24 mouse cellular contexts compared by ENCODE assay signal in the genomic region with DNA sequence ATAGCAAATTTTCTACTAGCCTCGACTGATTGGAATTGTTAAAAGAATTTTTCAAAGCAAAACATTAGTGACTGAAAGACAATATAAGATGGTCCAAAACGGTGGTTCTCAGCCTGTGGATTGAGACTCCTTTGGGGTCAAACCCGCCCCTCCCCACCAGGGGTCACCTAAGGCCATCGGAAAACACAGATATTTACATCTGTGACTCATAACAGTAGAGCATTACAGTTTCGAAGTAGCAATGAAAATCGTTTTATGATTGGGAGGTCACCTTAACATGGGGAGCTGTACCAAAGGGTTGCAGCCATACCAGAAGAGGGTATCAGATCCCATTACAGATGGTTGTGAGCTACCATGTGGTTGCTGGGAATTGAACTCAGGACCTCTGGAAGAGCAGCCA. TPM values are rescaled to one million over a fixed set of nuclear protein-coding genes. Genes with fewer than 3 reads are reported as not detected.
"Had no signal": no experiment of that assay in that cellular context is flagged by ENCODE, and none has a peak within 500 bp of the region (broad histone marks: within the 10 kb centered on the region; RNA-seq: fewer than 3 reads in every experiment).

No protein-coding gene starts in this region.

- H3K27me3 ChIP-seq: neural tube, embryonic 13.5 days; neural tube, embryonic 15.5 days; stomach, embryonic 15.5 days had no signal

- H3K9ac ChIP-seq: neural tube, embryonic 13.5 days; neural tube, embryonic 15.5 days; stomach, embryonic 15.5 days had no signal

- H3K27ac ChIP-seq: neural tube, embryonic 13.5 days; neural tube, embryonic 15.5 days; stomach, embryonic 15.5 days; stomach, postnatal 0 days had no signal

- DNase-seq: retina, postnatal 1 day; right cerebral cortex, adult 18-20 months; right cerebral cortex, postnatal 14 days; right cerebral cortex, postnatal 25 days; right cerebral cortex, postnatal 4 days; spleen, adult 18-20 months; thymus, adult 18-20 months; thymus, adult 2 months; thymus, postnatal 14 days; thymus, postnatal 25 days; thymus, postnatal 36 days; thymus, postnatal 4 days had no signal

- H3K36me3 ChIP-seq: neural tube, embryonic 13.5 days; neural tube, embryonic 15.5 days; stomach, embryonic 15.5 days had no signal

- H3K4me3 ChIP-seq: neural tube, embryonic 13.5 days; neural tube, embryonic 15.5 days; stomach, embryonic 15.5 days had no signal

- H3K4me1 ChIP-seq: neural tube, embryonic 13.5 days; neural tube, embryonic 15.5 days; stomach, embryonic 15.5 days had no signal

- H3K4me2 ChIP-seq: neural tube, embryonic 13.5 days; neural tube, embryonic 15.5 days; stomach, embryonic 15.5 days had no signal

- H3K9me3 ChIP-seq: neural tube, embryonic 13.5 days; neural tube, embryonic 15.5 days; stomach, embryonic 15.5 days had no signal

RNA-seq across cellular contexts. Expression of a gene that starts 32.6 kb away (rescaled TPM):
- total RNA-seq: neutrophil, adult 5-6 weeks had no signal
- polyA plus RNA-seq: neural tube, embryonic 13.5 days; neural tube, embryonic 14.5 days; neural tube, embryonic 15.5 days; small intestine, adult 2 months; spleen, adult 2 months; stomach, embryonic 15.5 days; stomach, embryonic 16.5 days; testis, adult 2 months; thymus, postnatal 0 days had no signal

RNA-seq across cellular contexts. Expression of a gene that starts 51.2 kb away (rescaled TPM):
- polyA plus RNA-seq: neural tube, embryonic 15.5 days; small intestine, adult 2 months; stomach, embryonic 14.5 days; stomach, embryonic 16.5 days; thymus, postnatal 0 days had no signal
